Mouse (Mus musculus) liver, adult 2 months (tissue): ENCODE results near the gene BC107364. TPM values are rescaled to one million over a fixed set of nuclear protein-coding genes. Genes with fewer than 3 reads are reported as not detected.
A peak's percentile ranks its signal among the peaks of the same experiment; 100 is the strongest.
"Not testable (repeated sequence)": the region's sequence is repeated elsewhere in the genome, so short reads cannot be mapped to it uniquely, and the experiment has no call there.

Experiments used
- DNase-seq: peaks from one replicate; pipeline ENCODE4 v3.0.0-alpha.2; 2011; ENCODE audit warnings: low read depth, low spot score; ENCODE audit errors: extremely low read depth
- H3K27ac ChIP-seq: fragments of 200-500 bp; replicated peaks from 2 replicates; pipeline ENCODE4 v1.5.1; 2012; ENCODE audit warnings: low read depth, mild to moderate bottlenecking, control low read depth, inconsistent platforms, low read length; ENCODE audit not compliant: insufficient read depth
- H3K27me3 ChIP-seq: fragments of 200-500 bp; 2 replicates; pipeline ENCODE4 v1.6.1; 2012; ENCODE audit warnings: mild to moderate bottlenecking, moderate library complexity, low read length, inconsistent platforms; ENCODE audit not compliant: control insufficient read depth, insufficient read depth
- H3K36me3 ChIP-seq: fragments of 200-500 bp; 2 replicates; pipeline ENCODE4 v1.6.1; 2012; ENCODE audit warnings: low read length, inconsistent platforms; ENCODE audit not compliant: control insufficient read depth, insufficient read depth
- H3K4me1 ChIP-seq: fragments of 200-500 bp; 2 replicates; pipeline ENCODE4 v1.6.1; 2011; ENCODE audit warnings: low read length; ENCODE audit not compliant: control insufficient read depth, insufficient read depth
- H3K4me3 ChIP-seq: fragments of 200-500 bp; 2 replicates; pipeline ENCODE4 v1.5.1; 2011; ENCODE audit warnings: low read depth, mild to moderate bottlenecking, control low read depth, low read length, moderate library complexity; ENCODE audit not compliant: insufficient read depth
- H3K79me2 ChIP-seq: fragments of 200-500 bp; 2 replicates; pipeline ENCODE4 v1.6.1; 2012; ENCODE audit warnings: inconsistent platforms, mild to moderate bottlenecking, low read length, moderate library complexity; ENCODE audit not compliant: control insufficient read depth, insufficient read depth
- H3K9ac ChIP-seq: fragments of 200-500 bp; 2 replicates; pipeline ENCODE4 v1.6.1; 2012; ENCODE audit warnings: low read depth, mild to moderate bottlenecking, control low read depth, inconsistent platforms, low read length
- CTCF ChIP-seq: fragments of 200-500 bp; IDR thresholded peaks from 2 replicates; pipeline ENCODE4 v1.5.1; 2011; ENCODE audit warnings: low read depth, low read length, control low read depth
- POLR2A ChIP-seq: fragments of 200-500 bp; IDR thresholded peaks from 2 replicates; pipeline ENCODE4 v1.6.1; 2011; ENCODE audit warnings: low read length, control low read depth; ENCODE audit not compliant: insufficient read depth; ENCODE audit errors: extremely low read depth
- WGBS: fragments of 180-500 bp; shearing (Covaris S2); methylation state at CpG from one replicate; pipeline ENCODE4 v1.1.7; 2018; 5-methylcytosine and 5-hydroxymethylcytosine counted together
- polyA plus RNA-seq: library from polyadenylated mRNA; depleted of rRNA; stranded (reverse); fragments of >200 nt; gene quantifications from 2 replicates; pipeline ENCODE4 v1.2.3, GENCODE M21; 2012
- total RNA-seq: library from RNA; depleted of rRNA; stranded (reverse); fragments of >200 nt; gene quantifications from 2 replicates; pipeline ENCODE4 v1.2.3, GENCODE M21; 2014

The BC107364 gene
- total and polyA plus RNA-seq, 2 experiments = not detected

DNA sequence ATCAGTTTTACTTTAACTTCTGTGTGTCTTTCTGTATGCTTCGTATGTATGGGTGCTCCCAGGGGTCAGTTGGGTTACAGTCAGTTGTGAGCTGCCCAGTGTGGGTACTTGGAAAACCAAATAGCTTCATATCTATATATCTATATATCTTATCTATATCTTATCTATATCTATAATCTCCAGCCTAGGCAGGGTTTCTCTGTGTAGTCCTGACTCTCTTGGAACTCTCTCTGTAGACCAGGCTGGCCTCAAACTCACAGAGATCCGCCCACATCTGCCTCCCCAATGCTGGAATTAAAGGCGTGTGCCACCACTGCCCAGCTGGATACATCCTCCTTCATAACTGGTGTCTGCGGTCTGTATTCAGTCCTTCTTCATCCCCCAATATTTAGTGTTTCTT lies 25.8 kb downstream of the BC107364 start:
- no peak overlapping the region for H3K27ac ChIP-seq
- no peaks in the 10 kb centered on the region for H3K4me1 ChIP-seq
- H3K79me2 ChIP-seq = no peaks in the 10 kb centered on the region
- TF ChIP-seq CTCF (no peak), POLR2A (no peak)
- H3K4me3 ChIP-seq = no peak overlapping the region
- DNase-seq = no peak
- peaks cover 7% of the 10 kb centered on the region; the same call in 1 of the 2 replicates for H3K27me3 ChIP-seq
- no peaks in the 10 kb centered on the region for H3K36me3 ChIP-seq
- no peak overlapping the region for H3K9ac ChIP-seq
- 89% methylated on average over 4 of the region's 4 CpGs for WGBS

DNA sequence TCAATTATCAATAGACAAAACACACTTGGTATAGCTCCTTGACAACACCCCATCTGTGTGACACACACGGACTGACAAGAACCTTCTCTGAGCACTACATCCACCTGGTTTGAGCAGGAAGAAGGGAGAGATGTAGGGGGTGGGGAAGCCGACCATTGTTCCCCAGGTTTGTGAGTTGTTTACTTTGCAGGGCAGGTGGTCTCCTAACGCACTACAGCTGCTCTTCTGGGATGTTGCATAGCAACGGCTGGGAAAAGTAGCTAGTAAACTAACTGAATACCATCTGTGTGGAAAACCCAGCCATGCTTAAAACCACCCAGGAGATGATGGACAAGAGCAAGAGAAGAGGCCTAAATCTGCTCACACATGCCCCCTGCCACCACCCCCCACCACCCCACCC lies 27.7 kb downstream of the BC107364 start:
- H3K4me3 ChIP-seq, H3K27ac ChIP-seq, H3K9ac ChIP-seq, H3K4me1 ChIP-seq, H3K79me2 ChIP-seq, DNase-seq, H3K27me3 ChIP-seq, H3K36me3 ChIP-seq: not testable (repeated sequence)
- 55% methylated on average over 4 of the region's 4 CpGs for WGBS

GRCm38 (mm10) chr3:96423889-96424288 lies 28.2 kb downstream of the BC107364 start:
- Histone ChIP-seq H3K36me3 (no peaks in the 10 kb centered on the region), H3K4me3 (no peak overlapping the region), H3K79me2 (no peaks in the 10 kb centered on the region), H3K4me1 (no peaks in the 10 kb centered on the region), H3K9ac (no peak overlapping the region), H3K27me3 (peaks cover 5% of the 10 kb centered on the region; the same call in 1 of the 2 replicates), H3K27ac (no peak overlapping the region)
- TF ChIP-seq CTCF = no peak
- no peak for TF ChIP-seq POLR2A
- WGBS = 40% methylated on average over 9 of the region's 9 CpGs
- no peak for DNase-seq

GRCm38 (mm10) chr3:96420796-96421195 lies 31.3 kb downstream of the BC107364 start:
- DNase-seq = no peak
- Histone ChIP-seq H3K4me3 (no peak overlapping the region), H3K36me3 (no peaks in the 10 kb centered on the region), H3K27me3 (peaks cover 5% of the 10 kb centered on the region; the same call in 1 of the 2 replicates), H3K4me1 (peaks cover 4% of the 10 kb centered on the region; the same call in 1 of the 2 replicates), H3K9ac (no peak overlapping the region), H3K27ac (no peak overlapping the region), H3K79me2 (no peaks in the 10 kb centered on the region)
- TF ChIP-seq CTCF = no peak
- no peak for TF ChIP-seq POLR2A
- 80% methylated on average over 3 of the region's 3 CpGs for WGBS

- H3K27ac ChIP-seq, H3K4me1 ChIP-seq, H3K4me3 ChIP-seq, H3K27me3 ChIP-seq, DNase-seq, H3K9ac ChIP-seq, H3K79me2 ChIP-seq, H3K36me3 ChIP-seq: not testable (repeated sequence)
- WGBS = 83% methylated on average over 5 of the region's 5 CpGs
Measured at GRCm38 (mm10) chr3:96418902-96419301, 33.2 kb downstream of the BC107364 start.

GRCm38 (mm10) chr3:96417850-96418815 lies 34.0 kb downstream of the BC107364 start:
- WGBS = 71% methylated on average over 7 of the region's 7 CpGs
- TF ChIP-seq POLR2A = no peak

More at GRCm38 (mm10) chr3:96417850-96418815, 34.0 kb downstream of the BC107364 start:
- Histone ChIP-seq H3K36me3 (no peaks in the 10 kb centered on the region), H3K4me3 (no peak overlapping the region), H3K79me2 (no peaks in the 10 kb centered on the region), H3K9ac (no peak overlapping the region), H3K27me3 (peaks cover 5% of the 10 kb centered on the region; the same call in 1 of the 2 replicates), H3K4me1 (peaks cover 4% of the 10 kb centered on the region; the same call in 1 of the 2 replicates), H3K27ac (no peak overlapping the region)
- peak; percentile 81 for DNase-seq
